Mouse (Mus musculus) neural tube, embryonic 12.5 days (tissue): ENCODE data around the gene Acbd4. TPM values are rescaled to one million over a fixed set of nuclear protein-coding genes. Genes with fewer than 3 reads are reported as not detected.

Experiments used
- ATAC-seq: fragments of 200-750 bp; cut with Nextera tagmentation; 2 replicates; pipeline ENCODE4 v1.8.0; 2017; ENCODE audit warnings: low read depth, mild to moderate bottlenecking, moderate TSS enrichment, moderate library complexity; ENCODE audit not compliant: low FRiP score
- H3K27ac ChIP-seq: fragments of 300-500 bp; sonication (generic); 2 replicates; pipeline ENCODE4 v1.5.1; 2016
- H3K27me3 ChIP-seq: fragments of 300-500 bp; sonication (generic); replicated peaks from 2 replicates; pipeline ENCODE4 v1.6.1; 2016; ENCODE audit warnings: mild to moderate bottlenecking
- H3K36me3 ChIP-seq: fragments of 300-500 bp; sonication (generic); 2 replicates; pipeline ENCODE4 v1.6.1; 2016; ENCODE audit warnings: mild to moderate bottlenecking
- H3K4me1 ChIP-seq: fragments of 300-500 bp; sonication (generic); 2 replicates; pipeline ENCODE4 v1.6.1; 2016
- H3K4me2 ChIP-seq: fragments of 300-500 bp; sonication (generic); replicated peaks from 2 replicates; pipeline ENCODE4 v1.6.1; 2016; ENCODE audit warnings: mild to moderate bottlenecking
- H3K4me3 ChIP-seq: fragments of 300-500 bp; sonication (generic); 2 replicates; pipeline ENCODE4 v1.5.1; 2016
- H3K9ac ChIP-seq: fragments of 300-500 bp; sonication (generic); 2 replicates; pipeline ENCODE4 v1.6.1; 2016; ENCODE audit warnings: mild to moderate bottlenecking
- H3K9me3 ChIP-seq: fragments of 300-500 bp; sonication (generic); 2 replicates; pipeline ENCODE4 v1.6.1; 2016; ENCODE audit warnings: mild to moderate bottlenecking
- WGBS: fragments of 180-500 bp; shearing (Covaris S2); methylation state at CpG from one replicate; pipeline ENCODE4 v1.1.7; 2016; 5-methylcytosine and 5-hydroxymethylcytosine counted together
- polyA plus RNA-seq: library from polyadenylated mRNA; unstranded; fragments of >200 nt; fragmentation: Nextera tagmentation; extraction: Ambion mirVana; gene quantifications from 2 replicates; pipeline ENCODE4 v1.2.1, GENCODE M21; 2016

Gene Acbd4
- polyA plus RNA-seq, 1 experiment from 2014 or later, result 6.6 TPM

GRCm38 (mm10) chr11:103117591-103118009 is 16.1 kb downstream of the Acbd4 start:
- Histone ChIP-seq H3K4me2 (peak overlapping the region; percentile 76), H3K4me1 (peaks cover 12% of the 10 kb centered on the region; the same call in 1 of the 2 replicates), H3K9ac (peak overlapping the region; percentile 59), H3K27ac (no peak overlapping the region), H3K36me3 (no peaks in the 10 kb centered on the region), H3K9me3 (no peaks in the 10 kb centered on the region), H3K4me3 (peak overlapping the region; percentile 58), H3K27me3 (peaks cover 13% of the 10 kb centered on the region)
- WGBS, result under 1% methylated on average over 38 of the region's 38 CpGs
- no peak for ATAC-seq

GRCm38 (mm10) chr11:103118866-103119265 is 17.4 kb downstream of the Acbd4 start:
- Histone ChIP-seq H3K4me3 (no peak overlapping the region), H3K9me3 (no peaks in the 10 kb centered on the region)

GRCm38 (mm10) chr11:103119609-103120008 is 18.1 kb downstream of the Acbd4 start:
- H3K4me1 ChIP-seq, result peaks cover 9% of the 10 kb centered on the region; the same call in 1 of the 2 replicates
- no peak overlapping the region for H3K27ac ChIP-seq
- H3K9me3 ChIP-seq, result no peaks in the 10 kb centered on the region
- ATAC-seq, result no peak
- H3K36me3 ChIP-seq, result no peaks in the 10 kb centered on the region
- H3K9ac ChIP-seq, result no peak overlapping the region
- no peaks in the 10 kb centered on the region for H3K27me3 ChIP-seq
- WGBS, result 61% methylated on average over 5 of the region's 5 CpGs
- H3K4me2 ChIP-seq, result no peak overlapping the region
- no peak overlapping the region for H3K4me3 ChIP-seq

More at GRCm38 (mm10) chr11:103118866-103119265, 17.4 kb downstream of the Acbd4 start:
- no peak overlapping the region for H3K9ac ChIP-seq
- H3K27me3 ChIP-seq, result peaks cover under 1% of the 10 kb centered on the region; the same call in 1 of the 2 replicates
- no peak overlapping the region for H3K27ac ChIP-seq
- H3K4me1 ChIP-seq, result peaks cover 12% of the 10 kb centered on the region; the same call in 1 of the 2 replicates
- H3K36me3 ChIP-seq, result no peaks in the 10 kb centered on the region
- no peak for ATAC-seq
- WGBS, result 93% methylated on average over 2 of the region's 2 CpGs
- peak overlapping the region; percentile 76 for H3K4me2 ChIP-seq

- Histone ChIP-seq H3K9me3 (no peaks in the 10 kb centered on the region), H3K27ac (no peak overlapping the region), H3K4me1 (peaks cover 5% of the 10 kb centered on the region; the same call in 1 of the 2 replicates), H3K4me3 (no peak overlapping the region), H3K4me2 (no peak overlapping the region), H3K36me3 (no peaks in the 10 kb centered on the region), H3K27me3 (no peaks in the 10 kb centered on the region), H3K9ac (no peak overlapping the region)
- 81% methylated on average over 5 of the region's 5 CpGs for WGBS
- ATAC-seq, result no peak
Measured at GRCm38 (mm10) chr11:103120315-103120714, 18.8 kb downstream of the Acbd4 start.

- peak; percentile 68 for ATAC-seq
- H3K36me3 ChIP-seq, result no peaks in the 10 kb centered on the region
- no peaks in the 10 kb centered on the region for H3K27me3 ChIP-seq
- under 1% methylated on average over 39 of the region's 39 CpGs for WGBS
- peak within 1 kb of the TSS; percentile 86 for H3K4me3 ChIP-seq
- peak within 1 kb of the TSS; percentile 95 for H3K9ac ChIP-seq
- H3K27ac ChIP-seq, result peak within 1 kb of the TSS; percentile 87
- H3K4me1 ChIP-seq, result peaks cover 20% of the 10 kb centered on the region
- no peaks in the 10 kb centered on the region for H3K9me3 ChIP-seq
- H3K4me2 ChIP-seq, result peak within 1 kb of the TSS; percentile 60
Measured at GRCm38 (mm10) chr11:103131701-103132575, 30.5 kb downstream of the Acbd4 start, which contains the start of gene Hexim2. Gene Hexim2, plus strand, starts transcription at chr11:103132429.

GRCm38 (mm10) chr11:103132576-103133455 is 31.3 kb downstream of the Acbd4 start:
- Histone ChIP-seq H3K27me3 (no peaks in the 10 kb centered on the region), H3K4me3 (peak overlapping the region; percentile 86), H3K9ac (peak overlapping the region; percentile 95), H3K36me3 (no peaks in the 10 kb centered on the region), H3K9me3 (no peaks in the 10 kb centered on the region), H3K4me2 (peak overlapping the region; percentile 60), H3K4me1 (peaks cover 20% of the 10 kb centered on the region), H3K27ac (peak overlapping the region; percentile 87)
- ATAC-seq, result peak; percentile 94
- under 1% methylated on average over 58 of the region's 58 CpGs for WGBS

GRCm38 (mm10) chr11:103133456-103134185 is 32.1 kb downstream of the Acbd4 start:
- 0 out of 2 replicates have a peak overlapping the region, but pooled peaks have one; percentile 3 for H3K27ac ChIP-seq
- peak overlapping the region; percentile 15; the same call in 1 of the 2 replicates for H3K4me3 ChIP-seq
- H3K9me3 ChIP-seq, result no peaks in the 10 kb centered on the region
- no peaks in the 10 kb centered on the region for H3K27me3 ChIP-seq
- peaks cover 1% of the 10 kb centered on the region; the same call in 1 of the 2 replicates for H3K36me3 ChIP-seq
- H3K4me1 ChIP-seq, result peaks cover 20% of the 10 kb centered on the region
- H3K4me2 ChIP-seq, result peak overlapping the region; percentile 53
- peak overlapping the region; percentile 47 for H3K9ac ChIP-seq
- ATAC-seq, result no peak
- WGBS, result 50% methylated on average over 6 of the region's 6 CpGs

GRCm38 (mm10) chr11:103134221-103134620 is 32.7 kb downstream of the Acbd4 start:
- Histone ChIP-seq H3K27me3 (no peaks in the 10 kb centered on the region), H3K9ac (no peak overlapping the region), H3K36me3 (peaks cover 7% of the 10 kb centered on the region; the same call in 1 of the 2 replicates), H3K4me3 (no peak overlapping the region), H3K4me2 (peak overlapping the region; percentile 53), H3K9me3 (no peaks in the 10 kb centered on the region), H3K4me1 (peaks cover 20% of the 10 kb centered on the region), H3K27ac (no peak overlapping the region)
- WGBS, result 77% methylated on average over 3 of the region's 3 CpGs
- ATAC-seq, result no peak

- H3K27me3 ChIP-seq, result no peaks in the 10 kb centered on the region
- no peak overlapping the region for H3K27ac ChIP-seq
- no peak overlapping the region for H3K4me2 ChIP-seq
- ATAC-seq, result no peak
- no peak overlapping the region for H3K4me3 ChIP-seq
- H3K4me1 ChIP-seq, result peaks cover 12% of the 10 kb centered on the region
- H3K36me3 ChIP-seq, result peaks cover 8% of the 10 kb centered on the region; the same call in 1 of the 2 replicates
- no peak overlapping the region for H3K9ac ChIP-seq
- no peaks in the 10 kb centered on the region for H3K9me3 ChIP-seq
- WGBS, result 87% methylated on average over 8 of the region's 8 CpGs
Measured at GRCm38 (mm10) chr11:103136039-103136577, 34.6 kb downstream of the Acbd4 start.

GRCm38 (mm10) chr11:103139951-103140762 is 38.7 kb downstream of the Acbd4 start:
- 87% methylated on average over 14 of the region's 14 CpGs for WGBS
- Histone ChIP-seq H3K4me1 (peaks cover 20% of the 10 kb centered on the region), H3K27me3 (no peaks in the 10 kb centered on the region), H3K9me3 (no peaks in the 10 kb centered on the region), H3K27ac (no peak overlapping the region), H3K4me2 (no peak overlapping the region), H3K4me3 (no peak overlapping the region), H3K9ac (no peak overlapping the region), H3K36me3 (peaks cover 8% of the 10 kb centered on the region; the same call in 1 of the 2 replicates)
- no peak for ATAC-seq
